Mouse (Mus musculus): ENCODE measurements at regions not wholly inside any gene's neighbourhood (a gene's known extent, or its start where the extent isn't known, plus 50 kb on each side); places are given as distances from the start of the nearest gene placed in this dataset.

GRCm38 (mm10) chr11:20930045-20930444 lies 99.2 kb upstream of the Lgalsl start:
- TF ChIP-seq CTCF (IDR thresholded peaks at IDR 0.05; ENCODE audit: borderline replicate concordance, extremely low read depth, insufficient read depth, insufficient read length) = no peak
- no peak for TF ChIP-seq POLR2A (IDR thresholded peaks at IDR 0.05; ENCODE audit: borderline replicate concordance, extremely low read depth, insufficient read depth, insufficient read length, poor library complexity, severe bottlenecking)
